Mouse (Mus musculus) brown adipose tissue, adult 24 weeks (tissue): ENCODE results near the gene Acod1. TPM values are rescaled to one million over a fixed set of nuclear protein-coding genes. Genes with fewer than 3 reads are reported as not detected.

Experiments
- H3K27ac ChIP-seq: fragments of 200-500 bp; replicated peaks from 2 replicates; pipeline ENCODE4 v1.5.1; 2012; ENCODE audit warnings: low read depth, mild to moderate bottlenecking, low read length
- H3K4me1 ChIP-seq: fragments of 200-500 bp; 2 replicates; pipeline ENCODE4 v1.6.1; 2012; ENCODE audit warnings: low read length, mixed read lengths; ENCODE audit not compliant: control insufficient read depth, insufficient read depth, insufficient read length
- H3K4me3 ChIP-seq: fragments of 200-500 bp; 2 replicates; pipeline ENCODE4 v1.5.1; 2012; ENCODE audit warnings: low read depth, mild to moderate bottlenecking, low read length, moderate library complexity; ENCODE audit not compliant: insufficient read depth
- polyA plus RNA-seq: library from polyadenylated mRNA; stranded (reverse); fragments of >200 nt; gene quantifications from 2 replicates; pipeline ENCODE4 v1.2.4, GENCODE M21; 2012; ENCODE audit not compliant: missing spikeins, insufficient read depth, insufficient read length

Gene Acod1
- polyA plus RNA-seq, 1 experiment, result not detected

- Histone ChIP-seq H3K4me1 (no peaks in the 10 kb centered on the region), H3K4me3 (no peak overlapping the region), H3K27ac (no peak overlapping the region)
These were observed 40.0 kb downstream of the Acod1 start for GRCm38 (mm10) chr14:103086671-103087324.

GRCm38 (mm10) chr14:103087846-103088245 lies 41.1 kb downstream of the Acod1 start:
- no peak overlapping the region for H3K4me3 ChIP-seq
- H3K27ac ChIP-seq, result no peak overlapping the region
- no peaks in the 10 kb centered on the region for H3K4me1 ChIP-seq

GRCm38 (mm10) chr14:103088624-103089023 lies 41.8 kb downstream of the Acod1 start:
- Histone ChIP-seq H3K4me1 (no peaks in the 10 kb centered on the region), H3K27ac (no peak overlapping the region), H3K4me3 (no peak overlapping the region)

DNA sequence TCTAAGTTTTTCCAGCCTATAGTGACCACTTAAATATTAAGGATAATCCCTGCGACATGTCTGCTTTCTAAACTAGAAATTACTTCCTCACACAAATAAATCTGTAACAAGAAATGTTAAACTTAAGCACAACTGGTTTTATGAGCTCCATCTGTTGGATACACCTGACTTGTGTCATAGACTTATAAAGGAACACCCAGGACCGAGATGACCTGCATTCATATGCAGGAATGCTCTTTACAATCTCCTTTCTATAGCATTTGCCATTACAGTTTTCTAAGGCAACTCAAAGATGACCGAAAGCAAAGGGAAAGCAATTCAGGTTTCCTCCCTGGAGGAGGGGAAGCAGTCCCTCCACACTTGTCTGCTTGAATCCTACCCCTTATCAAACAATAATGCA lies 46.5 kb downstream of the Acod1 start:
- Histone ChIP-seq H3K4me1 (peaks cover 6% of the 10 kb centered on the region), H3K27ac (no peak overlapping the region), H3K4me3 (no peak overlapping the region)

GRCm38 (mm10) chr14:103093670-103094069 lies 46.9 kb downstream of the Acod1 start:
- Histone ChIP-seq H3K4me3 (no peak overlapping the region), H3K27ac (no peak overlapping the region), H3K4me1 (peaks cover 6% of the 10 kb centered on the region)

DNA sequence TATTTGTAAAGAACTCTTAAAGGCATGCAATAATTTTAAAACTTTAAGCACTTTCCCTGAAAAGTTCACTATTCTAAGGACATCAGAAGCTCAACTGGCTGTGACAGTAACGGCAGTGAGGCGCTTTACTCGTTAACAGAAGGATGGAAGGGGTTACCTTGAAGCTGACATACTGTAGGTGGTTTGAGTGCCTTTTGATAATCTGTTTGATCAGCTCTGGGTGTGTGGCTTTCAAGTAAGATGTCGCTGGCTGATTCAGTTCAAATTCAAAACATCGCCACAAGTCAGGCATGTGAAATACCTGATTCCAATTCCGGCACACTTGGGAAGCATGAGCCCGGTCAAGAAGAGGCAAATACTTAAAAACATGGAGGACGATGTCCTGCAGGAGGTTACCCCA lies 48.3 kb downstream of the Acod1 start:
- Histone ChIP-seq H3K4me1 (peaks cover 6% of the 10 kb centered on the region), H3K27ac (no peak overlapping the region), H3K4me3 (no peak overlapping the region)

- Histone ChIP-seq H3K27ac (no peak overlapping the region), H3K4me3 (no peak overlapping the region), H3K4me1 (peaks cover 6% of the 10 kb centered on the region)
These were observed 49.0 kb downstream of the Acod1 start for GRCm38 (mm10) chr14:103095826-103096225.

DNA sequence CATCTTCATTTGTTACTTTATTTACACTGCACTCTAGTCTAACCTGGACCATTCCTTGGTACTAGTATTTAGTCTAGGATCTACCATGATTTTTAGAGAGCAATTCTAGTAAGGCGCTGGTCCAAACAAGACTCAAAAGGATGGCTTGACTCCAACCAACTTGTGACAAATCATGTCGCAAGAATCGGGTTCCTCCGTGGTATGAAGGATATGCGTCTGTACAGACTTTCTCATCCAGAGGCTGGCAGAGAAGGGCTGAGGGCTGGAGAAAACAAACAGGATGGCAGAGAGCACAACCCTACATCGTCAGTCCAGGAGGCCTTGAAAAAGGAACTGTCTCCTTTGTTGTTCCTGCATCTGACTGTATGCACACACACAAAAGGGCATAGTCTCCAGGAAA lies 49.8 kb downstream of the Acod1 start:
- no peak overlapping the region for H3K27ac ChIP-seq
- peaks cover 6% of the 10 kb centered on the region for H3K4me1 ChIP-seq
- no peak overlapping the region for H3K4me3 ChIP-seq

- Histone ChIP-seq H3K27ac (peak overlapping the region; percentile 84), H3K4me1 (peaks cover 6% of the 10 kb centered on the region), H3K4me3 (peak overlapping the region; percentile 100)
These were observed 51.4 kb downstream of the Acod1 start for GRCm38 (mm10) chr14:103098213-103098586.

DNA sequence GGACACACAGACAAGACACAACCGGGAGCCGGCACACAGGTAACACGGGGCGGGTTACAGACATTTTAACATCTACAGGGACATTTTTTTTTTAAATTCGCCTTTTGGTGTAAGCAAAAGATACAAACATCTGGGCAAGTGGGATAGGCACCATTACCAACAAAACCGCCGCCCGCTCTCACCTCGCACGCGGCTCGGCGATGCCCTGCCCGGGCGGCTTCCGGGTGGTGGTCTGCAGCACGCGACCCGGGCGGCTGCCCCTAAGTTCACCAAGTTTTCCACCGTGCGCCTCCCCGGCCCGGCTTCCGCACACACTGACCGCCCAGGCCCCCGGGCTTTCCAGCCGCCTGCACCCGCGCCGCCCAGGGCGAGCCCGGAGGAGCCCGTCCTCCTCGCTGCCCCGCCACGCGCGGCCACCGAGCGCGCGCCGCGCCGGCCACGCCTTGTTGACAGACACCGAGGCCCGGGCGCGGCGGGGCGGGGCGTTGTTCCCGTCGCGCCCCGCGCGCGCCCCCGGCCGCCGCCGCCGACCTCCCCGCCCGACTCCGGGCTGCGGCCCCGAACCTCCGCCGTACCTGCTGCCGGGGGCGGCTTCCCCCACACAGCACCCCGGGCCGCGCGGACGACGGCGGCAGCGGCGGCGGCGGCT lies 51.9 kb downstream of the Acod1 start:
- Histone ChIP-seq H3K4me3 (peak overlapping the region; percentile 100), H3K27ac (peak overlapping the region; percentile 100), H3K4me1 (peaks cover 6% of the 10 kb centered on the region)

DNA sequence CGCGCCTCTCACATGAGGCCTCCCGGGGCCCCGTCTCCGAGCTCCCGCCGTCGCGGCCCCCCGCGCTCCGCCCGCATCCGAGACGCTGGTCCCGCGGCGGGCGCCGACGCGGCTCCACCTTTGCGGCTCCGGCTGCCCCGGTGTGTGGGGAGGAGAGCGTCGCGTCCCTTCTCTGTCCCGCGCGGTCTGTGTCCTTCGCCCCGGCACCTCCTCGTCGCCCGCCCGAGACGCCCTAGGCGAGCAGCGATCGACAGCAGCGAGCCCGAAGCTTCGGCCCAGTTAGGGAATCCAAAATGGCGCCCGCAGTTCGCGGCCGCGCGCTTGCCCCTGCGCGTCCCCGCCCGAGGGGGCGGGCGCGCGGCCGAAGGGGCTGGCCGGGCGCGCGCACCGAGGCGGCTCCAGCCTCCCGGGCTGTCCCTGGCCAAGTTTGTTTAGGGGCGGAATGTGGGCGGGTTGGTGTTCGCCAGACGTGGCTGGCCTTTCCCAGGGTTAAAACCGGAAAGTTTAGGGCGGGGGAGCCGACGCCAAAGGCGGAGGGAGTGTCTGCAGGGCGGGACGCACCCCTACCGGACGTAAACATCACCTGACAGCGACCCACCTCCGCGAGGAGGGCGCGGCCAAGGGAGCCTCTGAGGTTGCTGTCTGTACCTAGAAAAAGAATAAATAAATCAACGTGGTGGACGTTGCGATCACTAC lies 52.6 kb downstream of the Acod1 start, which contains the start of gene Fbxl3:
TSS of gene Fbxl3 (minus strand) at position 329 of the 696 bp plus-strand sequence.
- peak within 1 kb of the TSS; percentile 100 for H3K4me3 ChIP-seq
- peak within 1 kb of the TSS; percentile 100 for H3K27ac ChIP-seq
- H3K4me1 ChIP-seq, result peaks cover 6% of the 10 kb centered on the region

- H3K27ac ChIP-seq, result no peak overlapping the region
- H3K4me3 ChIP-seq, result no peak overlapping the region
- H3K4me1 ChIP-seq, result peaks cover 6% of the 10 kb centered on the region
These were observed 53.5 kb downstream of the Acod1 start for GRCm38 (mm10) chr14:103100296-103100695.

- Histone ChIP-seq H3K27ac (no peak overlapping the region), H3K4me1 (peaks cover 6% of the 10 kb centered on the region), H3K4me3 (no peak overlapping the region)
These were observed 54.4 kb downstream of the Acod1 start for GRCm38 (mm10) chr14:103101171-103101570.

DNA sequence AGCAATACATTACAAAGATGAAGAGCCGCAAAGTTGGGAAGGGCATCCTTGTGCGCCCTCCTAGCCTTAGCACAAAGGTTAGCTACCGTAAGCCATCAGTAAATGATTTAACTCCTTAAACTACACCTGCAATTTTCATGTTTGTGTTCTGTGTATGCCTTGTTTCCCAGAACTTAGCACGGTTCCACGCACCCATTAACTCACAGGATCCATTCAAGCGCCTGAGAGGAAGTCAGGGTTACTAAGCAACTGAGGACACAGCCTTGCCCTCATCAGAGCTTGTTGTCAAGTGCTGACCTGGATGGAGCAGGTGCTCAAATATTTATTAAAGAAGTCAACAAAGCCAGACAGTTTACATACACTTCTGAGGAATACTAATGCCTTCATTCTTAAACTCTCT lies 55.5 kb downstream of the Acod1 start:
- H3K4me3 ChIP-seq, result no peak overlapping the region
- H3K4me1 ChIP-seq, result peaks cover 3% of the 10 kb centered on the region
- H3K27ac ChIP-seq, result no peak overlapping the region

DNA sequence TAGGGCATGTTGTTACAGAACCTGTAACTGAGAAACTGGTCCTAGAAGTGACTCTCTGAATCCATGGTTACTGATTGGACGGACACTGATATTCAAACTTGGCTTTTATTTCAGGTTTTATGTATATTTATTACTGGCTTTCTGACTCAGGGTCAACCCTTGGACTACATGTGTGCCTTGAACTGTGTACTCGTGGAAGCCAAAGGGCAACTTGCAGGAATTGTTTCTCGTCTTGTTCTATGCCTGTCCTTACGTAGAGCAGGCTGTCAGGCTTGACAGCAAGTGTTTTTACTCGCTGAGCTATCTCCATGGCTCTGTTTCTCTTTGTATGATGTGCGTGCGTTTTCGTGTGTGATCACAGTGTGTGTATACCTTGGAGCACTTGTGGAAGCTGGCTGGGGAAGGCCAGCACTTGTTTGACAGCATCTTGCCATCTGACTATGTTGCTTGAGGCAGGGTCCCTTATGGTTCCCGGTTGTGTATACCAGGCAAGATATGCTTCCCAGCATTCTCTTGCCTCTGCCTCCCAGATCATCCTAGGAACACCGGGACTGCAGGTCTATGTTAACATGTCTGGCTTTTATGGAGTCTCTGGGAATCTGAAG lies 56.1 kb downstream of the Acod1 start:
- no peak overlapping the region for H3K4me3 ChIP-seq
- no peak overlapping the region for H3K27ac ChIP-seq
- no peaks in the 10 kb centered on the region; the same call in 1 of the 2 replicates for H3K4me1 ChIP-seq
